Mouse (Mus musculus): Measurements from ENCODE around the gene Cdc14a. TPM values are rescaled to one million over a fixed set of nuclear protein-coding genes. Genes with fewer than 3 reads are reported as not detected.

The Cdc14a gene
- polyA plus RNA-seq, 1 experiment from 2014 or later, result 8.5 TPM

DNA sequence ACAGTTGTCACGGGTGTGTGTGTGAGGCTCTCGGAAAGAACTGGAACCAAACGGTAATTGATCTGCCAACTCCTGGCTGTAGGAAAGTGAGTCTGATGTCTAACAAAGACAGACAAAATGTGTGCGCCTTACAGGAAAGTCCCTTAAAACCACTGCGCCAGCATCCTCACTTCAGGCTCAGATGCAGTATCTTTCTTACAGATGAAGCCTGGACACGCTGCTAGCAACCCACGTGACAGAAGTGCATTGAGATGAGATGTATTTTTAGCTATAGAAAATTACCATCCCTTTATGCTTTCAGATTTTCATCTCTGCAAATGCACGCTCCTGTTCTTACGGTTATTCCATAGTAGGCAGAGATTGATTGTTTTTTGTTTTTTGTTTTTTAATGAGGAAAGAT is 181.1 kb downstream of the Cdc14a start:
- no peaks in the 10 kb centered on the region for H3K27me3 ChIP-seq
- no peaks in the 10 kb centered on the region for H3K9me3 ChIP-seq
- no peak overlapping the region for H3K9ac ChIP-seq (replicated peaks)
- no peaks in the 10 kb centered on the region for H3K36me3 ChIP-seq
- H3K27ac ChIP-seq (replicated peaks), result no peak overlapping the region
- no peaks in the 10 kb centered on the region for H3K4me1 ChIP-seq
- no peak overlapping the region for H3K4me3 ChIP-seq
- H3K4me2 ChIP-seq (replicated peaks), result no peak overlapping the region
- 65% methylated on average over 9 of the region's 9 CpGs for WGBS
- no peak for ATAC-seq (replicated peaks)

DNA sequence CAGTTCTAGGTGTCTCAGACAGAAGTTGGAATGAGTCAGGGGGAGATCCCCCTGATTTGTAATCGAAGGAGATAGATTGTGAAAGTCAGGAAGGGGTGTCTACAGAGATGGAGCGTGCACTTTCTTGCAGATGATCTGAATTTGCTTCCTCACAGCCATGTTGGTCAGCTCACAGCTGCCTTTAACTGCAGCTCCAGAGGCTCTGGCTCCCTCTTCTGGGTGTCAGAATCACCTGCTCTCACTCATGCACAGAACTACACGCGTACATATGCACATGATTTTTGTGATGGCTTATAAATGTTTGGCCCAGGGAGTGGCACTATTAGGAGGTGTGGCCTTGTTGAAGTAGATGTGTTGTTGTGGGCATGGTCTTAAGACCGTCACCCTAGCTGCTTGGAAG is 186.3 kb downstream of the Cdc14a start:
- H3K4me3 ChIP-seq, result no peak overlapping the region
- WGBS, result 87% methylated on average over 5 of the region's 5 CpGs
- H3K27me3 ChIP-seq, result 0 out of 2 replicates have a peak, but pooled peaks cover 3% of the 10 kb centered on the region
- no peak overlapping the region for H3K4me2 ChIP-seq (replicated peaks)
- H3K27ac ChIP-seq (replicated peaks), result no peak overlapping the region
- ATAC-seq (replicated peaks), result no peak
- H3K4me1 ChIP-seq, result no peaks in the 10 kb centered on the region
- H3K9ac ChIP-seq (replicated peaks), result no peak overlapping the region
- no peaks in the 10 kb centered on the region for H3K9me3 ChIP-seq
- H3K36me3 ChIP-seq, result no peaks in the 10 kb centered on the region

DNA sequence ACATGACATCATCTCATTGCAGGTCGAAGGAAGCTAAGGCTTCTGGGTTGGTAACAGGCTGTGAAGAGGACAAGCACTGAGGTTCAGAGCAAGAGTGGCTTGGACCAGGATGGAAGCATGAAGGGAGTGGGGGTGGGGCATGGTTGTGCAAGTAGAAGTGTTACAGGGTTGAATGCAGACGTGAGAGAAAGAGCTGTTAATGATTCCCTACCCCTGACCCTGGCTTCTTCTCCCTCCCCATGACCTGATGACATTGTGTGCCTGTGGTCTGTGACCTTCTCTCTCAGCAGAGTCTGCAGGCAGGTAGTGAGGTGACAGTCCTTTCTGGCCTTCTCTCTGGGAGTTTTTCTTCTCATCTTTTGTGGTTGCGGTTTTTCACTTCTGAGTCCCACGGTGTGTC is 187.0 kb downstream of the Cdc14a start:
- H3K36me3 ChIP-seq, result no peaks in the 10 kb centered on the region
- no peak overlapping the region for H3K27ac ChIP-seq (replicated peaks)
- H3K27me3 ChIP-seq, result 0 out of 2 replicates have a peak, but pooled peaks cover 3% of the 10 kb centered on the region
- H3K9me3 ChIP-seq, result no peaks in the 10 kb centered on the region
- H3K4me2 ChIP-seq (replicated peaks), result no peak overlapping the region
- H3K4me1 ChIP-seq, result no peaks in the 10 kb centered on the region
- H3K9ac ChIP-seq (replicated peaks), result no peak overlapping the region
- WGBS, result 84% methylated on average over 4 of the region's 4 CpGs
- H3K4me3 ChIP-seq, result no peak overlapping the region
- ATAC-seq (replicated peaks), result no peak

DNA sequence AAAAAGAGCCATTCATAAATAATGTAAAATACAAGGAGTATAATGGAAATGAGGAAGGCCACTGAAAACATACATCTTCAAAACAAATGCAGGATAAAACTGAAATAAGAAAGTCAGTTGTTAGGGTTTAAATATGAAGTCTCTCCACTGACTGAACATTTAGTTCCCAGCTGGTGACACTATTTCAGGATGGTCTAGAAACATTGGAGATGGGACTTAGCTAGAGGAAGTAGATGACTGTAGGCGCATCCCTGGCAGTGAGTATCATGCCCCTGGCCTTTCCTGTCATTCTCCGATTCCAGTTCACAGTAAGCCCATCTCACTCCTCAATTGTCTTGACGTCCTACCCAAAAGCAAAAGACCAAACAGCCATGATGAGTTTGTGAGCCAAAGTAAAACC is 190.3 kb downstream of the Cdc14a start:
- WGBS, result 83% methylated on average over 3 of the region's 3 CpGs
- Histone ChIP-seq H3K4me1 (peaks cover 4% of the 10 kb centered on the region; the same call in 1 of the 2 replicates), H3K36me3 (no peaks in the 10 kb centered on the region), H3K9ac (replicated peaks) (no peak overlapping the region), H3K27me3 (0 out of 2 replicates have a peak, but pooled peaks cover 3% of the 10 kb centered on the region), H3K4me3 (no peak overlapping the region), H3K27ac (replicated peaks) (no peak overlapping the region), H3K9me3 (no peaks in the 10 kb centered on the region), H3K4me2 (replicated peaks) (no peak overlapping the region)
- no peak for ATAC-seq (replicated peaks)

DNA sequence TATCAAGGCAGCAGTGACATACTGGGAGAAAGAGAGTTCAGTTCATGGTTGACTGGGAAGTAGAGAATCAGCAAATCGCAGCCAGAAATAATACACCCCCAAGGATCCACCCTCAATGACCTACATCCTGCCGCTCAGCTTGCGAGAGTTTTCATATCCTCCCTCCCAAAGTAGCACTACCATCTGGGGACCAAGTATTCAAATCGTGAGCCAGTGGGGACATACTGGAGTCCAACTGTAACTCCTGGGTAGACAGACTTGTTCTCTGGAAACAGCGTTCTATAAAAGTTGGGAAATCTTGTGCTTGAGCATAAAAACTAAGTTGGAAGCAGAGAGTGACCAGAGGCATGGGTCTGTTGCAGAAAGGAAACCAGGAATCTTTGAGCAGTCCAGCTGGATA is 191.1 kb downstream of the Cdc14a start:
- H3K4me2 ChIP-seq (replicated peaks), result no peak overlapping the region
- H3K4me3 ChIP-seq, result no peak overlapping the region
- peaks cover 7% of the 10 kb centered on the region; the same call in 1 of the 2 replicates for H3K4me1 ChIP-seq
- H3K36me3 ChIP-seq, result no peaks in the 10 kb centered on the region
- no peak overlapping the region for H3K27ac ChIP-seq (replicated peaks)
- no peaks in the 10 kb centered on the region for H3K9me3 ChIP-seq
- no peak overlapping the region for H3K9ac ChIP-seq (replicated peaks)
- WGBS, result 89% methylated on average over 5 of the region's 5 CpGs
- 0 out of 2 replicates have a peak, but pooled peaks cover 3% of the 10 kb centered on the region for H3K27me3 ChIP-seq
- no peak for ATAC-seq (replicated peaks)

DNA sequence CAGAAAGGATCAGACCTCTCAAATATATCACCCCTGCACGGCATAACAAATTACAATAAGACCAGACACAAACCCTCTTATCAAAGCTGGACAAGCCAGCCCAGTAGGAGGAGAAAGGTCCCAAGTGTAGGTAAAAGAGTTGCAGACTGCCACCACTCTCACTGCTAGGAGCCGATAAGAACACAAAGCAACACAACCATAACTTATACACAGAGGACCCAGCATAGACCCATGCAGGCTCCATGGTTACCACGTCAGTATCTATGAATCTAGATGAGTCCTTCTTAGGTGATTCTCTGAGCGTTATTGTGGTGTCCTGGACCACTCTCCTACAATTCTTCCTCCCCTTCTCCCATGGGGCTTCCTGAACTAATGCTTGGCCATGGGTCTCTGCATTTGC is 194.5 kb downstream of the Cdc14a start:
- no peaks in the 10 kb centered on the region for H3K36me3 ChIP-seq
- no peak for ATAC-seq (replicated peaks)
- H3K27me3 ChIP-seq, result 0 out of 2 replicates have a peak, but pooled peaks cover 3% of the 10 kb centered on the region
- H3K9me3 ChIP-seq, result no peaks in the 10 kb centered on the region
- H3K9ac ChIP-seq (replicated peaks), result no peak overlapping the region
- H3K4me2 ChIP-seq (replicated peaks), result no peak overlapping the region
- H3K4me3 ChIP-seq, result no peak overlapping the region
- 83% methylated on average over 4 of the region's 4 CpGs for WGBS
- H3K27ac ChIP-seq (replicated peaks), result peak overlapping the region; percentile 56; the same call in 1 of the 2 replicates
- peaks cover 7% of the 10 kb centered on the region; the same call in 1 of the 2 replicates for H3K4me1 ChIP-seq

DNA sequence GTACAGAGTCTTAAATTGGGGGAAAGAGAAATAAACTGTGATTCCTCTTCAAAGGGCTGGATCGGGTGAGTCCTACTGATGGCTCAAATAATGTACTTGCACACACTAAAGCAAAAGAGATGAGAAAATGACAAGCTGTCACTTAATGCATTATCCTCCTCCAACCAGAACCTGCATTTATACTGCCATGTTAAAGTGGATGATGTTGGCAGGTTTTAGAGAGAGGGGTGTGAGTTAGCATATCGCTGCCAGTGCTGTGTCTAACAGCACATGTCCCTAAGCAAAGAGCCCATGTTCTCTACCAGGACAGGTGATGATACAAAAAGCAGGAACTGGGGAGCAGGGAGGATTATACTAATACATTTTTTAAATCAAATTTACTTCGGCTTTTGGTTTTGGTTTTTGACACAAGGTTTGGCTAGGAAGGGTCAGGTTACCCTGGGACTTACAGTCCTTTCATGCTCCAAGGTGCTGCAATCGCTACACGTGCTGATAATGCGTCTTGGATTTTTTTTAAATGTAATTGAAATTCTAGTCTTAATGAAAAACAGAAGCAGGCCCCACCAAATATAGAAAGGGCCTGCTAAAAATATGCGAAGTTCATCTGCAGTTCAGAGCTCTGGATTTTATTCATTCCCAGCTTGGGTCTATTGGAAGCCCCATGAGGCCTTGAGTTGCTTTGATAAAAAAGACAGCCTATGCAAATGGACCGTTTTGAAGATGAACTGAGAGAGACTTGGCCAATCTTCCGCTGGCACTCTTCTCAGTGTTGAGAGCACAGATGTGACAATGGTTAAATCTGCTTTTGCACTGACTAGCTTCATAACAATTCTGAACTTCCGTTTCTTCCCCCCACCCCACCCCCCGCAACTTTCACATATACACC is 195.2 kb downstream of the Cdc14a start:
- 57% methylated on average over 11 of the region's 11 CpGs for WGBS
- ATAC-seq (replicated peaks), result peak; percentile 75; the same call in 1 of the 2 replicates
- no peaks in the 10 kb centered on the region for H3K9me3 ChIP-seq
- H3K27ac ChIP-seq (replicated peaks), result peak overlapping the region; percentile 49; the same call in 1 of the 2 replicates
- H3K27me3 ChIP-seq, result 0 out of 2 replicates have a peak, but pooled peaks cover 3% of the 10 kb centered on the region
- H3K4me3 ChIP-seq, result no peak overlapping the region
- H3K4me1 ChIP-seq, result peaks cover 7% of the 10 kb centered on the region; the same call in 1 of the 2 replicates
- no peaks in the 10 kb centered on the region for H3K36me3 ChIP-seq
- H3K9ac ChIP-seq (replicated peaks), result no peak overlapping the region
- no peak overlapping the region for H3K4me2 ChIP-seq (replicated peaks)

DNA sequence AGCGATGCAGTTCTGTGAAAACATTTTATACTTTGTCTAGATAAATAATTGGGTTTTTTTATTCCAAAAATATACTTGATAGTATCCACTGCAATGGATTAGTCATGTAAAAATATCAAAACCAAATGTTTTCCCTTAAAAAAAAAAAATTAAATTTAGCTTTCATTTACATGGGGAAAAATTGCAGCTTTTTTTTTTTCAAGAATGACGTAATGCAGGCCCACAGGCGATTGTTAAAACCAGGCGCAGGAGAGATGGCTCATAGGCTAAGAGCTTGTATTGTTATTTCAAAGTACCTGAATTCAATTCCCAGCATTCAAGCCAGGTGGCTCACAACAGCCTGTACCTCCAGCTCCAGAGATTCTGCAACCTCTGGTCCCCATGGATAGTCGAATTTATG is 196.4 kb downstream of the Cdc14a start:
- Histone ChIP-seq H3K4me2 (replicated peaks) (no peak overlapping the region), H3K36me3 (no peaks in the 10 kb centered on the region), H3K4me3 (no peak overlapping the region), H3K27me3 (no peaks in the 10 kb centered on the region), H3K9me3 (no peaks in the 10 kb centered on the region), H3K9ac (replicated peaks) (no peak overlapping the region), H3K27ac (replicated peaks) (no peak overlapping the region), H3K4me1 (peaks cover 14% of the 10 kb centered on the region)
- no peak for ATAC-seq (replicated peaks)
- WGBS, result 76% methylated on average over 5 of the region's 5 CpGs

DNA sequence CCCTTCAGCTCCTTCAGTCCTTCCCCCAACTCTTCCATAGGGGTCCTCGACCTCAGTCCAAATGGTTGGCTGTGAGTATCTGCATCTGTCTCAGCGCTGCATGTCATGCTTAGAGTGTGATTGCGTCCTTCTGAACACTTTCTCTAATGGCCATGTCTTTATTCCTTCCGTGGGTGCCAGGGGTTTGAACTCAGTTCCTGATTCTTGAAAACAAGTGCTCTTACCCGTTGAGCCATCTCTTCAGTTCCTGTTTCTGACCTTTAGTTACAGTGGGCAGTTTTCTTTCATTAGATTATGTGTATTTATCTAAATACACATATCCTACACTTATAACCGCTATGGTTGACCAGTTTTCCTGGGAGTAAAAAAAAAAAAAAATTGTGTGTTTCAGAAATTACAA is 196.9 kb downstream of the Cdc14a start:
- no peak overlapping the region for H3K4me3 ChIP-seq
- H3K9me3 ChIP-seq, result no peaks in the 10 kb centered on the region
- peaks cover 18% of the 10 kb centered on the region for H3K4me1 ChIP-seq
- H3K27me3 ChIP-seq, result no peaks in the 10 kb centered on the region
- WGBS, result 92% methylated on average over 6 of the region's 6 CpGs
- no peak overlapping the region for H3K9ac ChIP-seq (replicated peaks)
- no peak overlapping the region for H3K4me2 ChIP-seq (replicated peaks)
- ATAC-seq (replicated peaks), result no peak
- no peaks in the 10 kb centered on the region for H3K36me3 ChIP-seq
- no peak overlapping the region for H3K27ac ChIP-seq (replicated peaks)

Other genes starting within 250 kb of the Cdc14a start
- gene Gpr88, start 170.5 kb downstream of the Cdc14a start, polyA plus RNA-seq (2015; fragmentation: Nextera tagmentation; extraction: Ambion mirVana), result 15.4 and 18.6 TPM in 2 replicates
- gene Rtca, start 84.2 kb upstream of the Cdc14a start, polyA plus RNA-seq (2015; fragmentation: Nextera tagmentation; extraction: Ambion mirVana), result 103 and 107 TPM in 2 replicates
- gene Dbt, start 89.0 kb upstream of the Cdc14a start, polyA plus RNA-seq (2015; fragmentation: Nextera tagmentation; extraction: Ambion mirVana), result 13.3 and 14.6 TPM in 2 replicates
- gene Lrrc39, start 138.9 kb upstream of the Cdc14a start, polyA plus RNA-seq (2015; fragmentation: Nextera tagmentation; extraction: Ambion mirVana), result 0.42 and 0.54 TPM in 2 replicates
- gene Sass6, start 170.9 kb upstream of the Cdc14a start, polyA plus RNA-seq (2015; fragmentation: Nextera tagmentation; extraction: Ambion mirVana), result 20.1 and 21.0 TPM in 2 replicates
- gene Trmt13, start 190.6 kb upstream of the Cdc14a start, polyA plus RNA-seq (2015; fragmentation: Nextera tagmentation; extraction: Ambion mirVana), result 25.3 and 28.8 TPM in 2 replicates
- 71.1 and 73.8 TPM in 2 replicates for gene Mfsd14a, start 238.6 kb upstream of the Cdc14a start, polyA plus RNA-seq (2015; fragmentation: Nextera tagmentation; extraction: Ambion mirVana)

Data from forebrain, embryonic 15.5 days (tissue).